Mouse (Mus musculus): ENCODE measurements around the gene Tmem121.
A peak's percentile ranks its signal among the peaks of the same experiment; 100 is the strongest.
"Not testable (repeated sequence)": the region's sequence is repeated elsewhere in the genome, so short reads cannot be mapped to it uniquely, and the experiment has no call there.

Gene Tmem121

DNA sequence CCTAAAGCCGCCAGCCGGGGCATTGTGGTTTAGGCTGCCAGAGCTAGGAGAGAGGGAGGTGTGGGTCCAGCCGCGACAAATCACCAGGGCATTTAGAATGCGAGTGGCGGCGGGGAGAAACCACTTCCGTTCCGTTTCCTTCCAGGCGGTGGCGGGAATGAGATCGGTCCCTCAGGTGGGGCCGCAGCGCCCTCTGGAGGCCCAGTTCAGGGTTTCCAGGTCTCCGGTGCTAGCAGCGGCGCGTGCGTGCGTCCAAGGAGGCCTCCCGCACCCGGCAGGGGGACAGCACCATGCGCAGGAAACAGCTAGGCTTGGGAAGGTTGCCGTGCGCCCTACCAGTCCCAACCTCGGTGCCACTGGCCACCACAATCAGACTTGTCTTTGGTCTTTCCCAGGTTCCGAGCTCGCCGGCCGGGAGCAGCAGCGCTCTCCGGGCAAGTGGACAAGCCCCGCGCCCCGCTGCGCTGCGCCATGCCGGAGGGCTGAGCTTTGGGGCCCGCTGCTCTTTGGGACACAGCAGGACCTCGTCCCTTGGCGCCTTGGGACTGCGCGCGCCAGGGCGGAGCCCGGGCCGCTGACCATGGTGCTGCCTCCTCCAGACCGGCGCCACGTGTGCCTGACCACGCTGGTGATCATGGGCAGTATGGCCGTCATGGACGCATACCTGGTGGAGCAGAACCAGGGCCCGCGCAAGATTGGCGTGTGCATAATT, 2.0 kb downstream of the Tmem121 start:
- peak; percentile 96 for DNase-seq

DNA sequence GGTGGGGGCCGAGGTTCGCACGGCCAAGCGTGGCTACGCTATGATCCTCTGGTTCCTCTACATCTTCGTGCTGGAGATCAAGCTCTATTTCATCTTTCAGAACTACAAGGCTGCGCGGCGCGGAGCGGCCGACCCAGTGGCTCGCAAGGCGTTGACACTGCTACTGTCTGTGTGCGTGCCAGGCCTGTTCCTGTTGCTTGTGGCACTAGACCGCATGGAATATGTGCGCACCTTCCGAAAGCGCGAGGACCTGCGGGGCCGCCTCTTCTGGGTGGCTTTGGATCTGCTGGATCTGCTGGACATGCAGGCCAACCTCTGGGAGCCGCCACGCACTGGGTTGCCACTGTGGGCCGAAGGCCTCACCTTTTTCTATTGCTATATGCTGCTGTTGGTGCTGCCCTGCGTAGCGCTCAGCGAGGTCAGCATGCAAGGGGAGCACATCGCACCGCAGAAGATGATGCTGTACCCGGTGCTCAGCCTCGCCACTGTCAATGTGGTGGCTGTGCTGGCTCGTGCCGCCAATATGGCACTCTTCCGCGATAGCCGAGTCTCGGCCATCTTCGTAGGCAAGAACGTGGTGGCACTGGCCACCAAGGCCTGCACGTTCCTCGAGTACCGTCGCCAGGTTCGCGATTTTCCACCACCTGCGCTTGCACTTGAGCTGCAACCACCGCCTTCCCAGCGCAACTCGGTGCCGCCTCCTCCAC, 2.8 kb downstream of the Tmem121 start:
- no peak for DNase-seq

DNA sequence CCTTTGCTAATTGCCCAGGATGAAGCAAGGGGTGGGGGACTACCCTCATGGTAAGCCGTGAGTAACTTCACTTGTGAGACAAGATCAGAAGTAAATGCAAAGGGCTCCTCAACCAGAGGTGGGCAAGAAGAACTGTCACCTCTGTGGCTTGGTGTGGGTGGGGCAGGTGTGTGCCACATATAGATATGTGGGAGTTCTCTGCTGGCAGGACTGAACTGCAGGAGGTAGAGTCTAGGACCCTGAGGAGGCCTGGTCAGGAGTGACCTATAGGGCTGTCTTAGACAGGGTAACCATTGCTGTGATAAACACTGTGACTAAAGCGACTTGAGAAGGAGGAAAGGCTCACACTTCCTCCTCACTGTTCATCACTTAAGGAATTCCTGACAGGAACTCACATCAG, 7.7 kb downstream of the Tmem121 start:
- DNase-seq: no peak

DNA sequence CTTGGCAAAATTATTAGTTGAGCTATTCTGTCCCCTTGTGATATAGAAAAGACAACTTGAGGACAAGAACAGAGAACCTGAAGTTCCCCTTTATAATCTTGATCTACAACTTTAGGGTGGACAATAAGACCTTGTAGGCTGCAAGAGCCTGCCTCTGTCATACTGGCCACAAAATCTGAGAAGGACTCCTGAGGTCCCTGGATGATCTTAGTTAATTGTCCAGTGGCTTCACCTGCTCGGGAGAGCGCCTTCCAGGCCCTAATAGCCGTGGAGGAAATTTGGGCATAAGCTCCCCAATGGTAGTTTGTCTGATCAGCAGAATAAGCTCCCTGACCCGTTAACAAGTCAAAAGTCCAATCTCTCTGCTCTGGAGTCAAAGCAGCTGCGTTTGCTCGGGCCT, 13.4 kb downstream of the Tmem121 start:
- DNase-seq: not testable (repeated sequence)

DNA sequence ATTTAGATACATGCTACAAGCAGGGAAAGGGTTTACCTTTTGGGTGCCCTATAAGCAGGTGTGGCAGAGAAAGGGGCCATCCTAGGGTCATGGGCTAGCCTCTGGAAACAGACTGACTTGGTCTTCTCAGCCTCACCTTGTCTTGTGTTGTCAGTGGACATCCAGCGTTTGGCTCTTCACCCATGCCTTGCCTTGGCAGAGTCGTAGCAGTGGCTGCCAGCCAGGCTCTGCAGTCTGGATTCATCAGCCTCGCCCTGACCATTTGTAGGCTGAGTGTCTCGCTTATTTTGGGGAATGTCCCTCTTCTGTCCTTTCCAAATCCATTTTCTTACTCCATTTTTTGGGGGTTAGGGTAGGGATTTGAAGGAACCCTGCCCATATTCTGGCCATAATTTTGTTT, 15.6 kb downstream of the Tmem121 start:
- no peak for DNase-seq

DNA sequence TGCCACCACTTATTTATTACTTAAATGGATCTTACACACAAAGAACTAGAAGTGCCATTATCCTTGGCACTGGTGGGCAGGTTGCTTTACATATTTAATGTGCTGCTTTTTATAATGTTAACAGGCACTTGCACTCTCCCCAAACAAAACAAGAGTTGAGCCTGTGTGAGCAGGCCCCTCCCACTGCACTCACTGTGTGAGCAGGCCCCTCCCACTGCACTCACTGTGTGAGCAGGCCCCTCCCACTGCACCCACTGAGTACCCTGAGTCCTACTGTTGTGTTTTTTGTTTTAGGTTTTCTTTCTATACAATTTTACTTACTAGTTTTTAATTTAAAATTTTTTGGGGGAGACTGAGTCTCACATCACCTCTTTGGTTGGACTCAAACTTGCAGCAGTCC, 16.3 kb downstream of the Tmem121 start:
- DNase-seq: peak; percentile 48

DNA sequence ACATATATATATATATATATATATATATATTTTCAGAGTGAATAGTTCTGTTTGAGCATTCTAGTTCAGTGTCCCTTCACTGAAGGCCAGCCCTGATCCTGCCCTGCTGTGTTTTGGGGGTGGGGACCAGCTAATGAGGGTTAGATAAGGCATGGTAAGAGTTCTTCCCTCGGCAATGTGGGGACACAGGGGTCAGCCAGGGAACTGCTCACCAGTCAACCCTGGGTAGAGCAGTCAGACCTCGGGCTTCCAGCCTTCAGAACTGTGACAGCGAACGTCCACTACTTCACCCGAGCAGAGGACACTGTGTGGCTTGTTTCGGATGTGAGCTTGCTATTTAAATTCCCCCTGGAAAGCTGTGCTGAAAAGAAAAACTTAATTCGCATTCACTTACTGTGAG, 17.8 kb downstream of the Tmem121 start:
- DNase-seq: no peak

DNA sequence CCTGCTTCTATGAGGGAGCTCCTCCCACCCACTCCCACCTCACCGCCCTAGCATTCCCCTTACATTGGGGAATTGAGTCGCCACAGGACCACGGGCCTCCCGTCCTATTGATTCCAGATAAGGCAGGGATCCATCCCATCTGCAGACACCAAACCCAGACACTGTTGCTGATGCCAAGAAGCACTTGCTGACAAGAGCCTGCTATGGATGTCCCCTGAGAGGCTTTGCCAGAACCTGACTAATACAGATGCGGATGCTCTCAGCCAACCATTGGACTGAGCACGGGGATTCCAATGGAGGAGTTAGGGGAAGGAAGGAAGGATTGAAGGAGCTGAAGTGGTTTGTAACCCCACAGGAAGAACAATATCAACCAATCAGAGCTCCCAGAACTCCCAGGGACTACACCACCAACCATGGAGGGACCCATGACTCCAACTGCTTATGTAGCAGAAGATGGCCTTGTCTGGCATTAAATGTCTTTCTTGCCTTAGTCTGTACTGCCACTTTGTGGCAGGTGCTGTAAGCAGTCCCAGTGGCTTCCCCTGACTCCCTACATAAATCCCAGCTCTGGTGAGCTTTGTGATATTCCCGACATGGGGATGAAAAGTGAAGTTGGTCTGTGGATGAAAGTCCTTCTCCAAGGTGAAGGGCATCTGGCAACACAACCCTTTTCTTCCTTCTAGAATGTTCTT, 19.7 kb downstream of the Tmem121 start:
- DNase-seq: no peak

DNA sequence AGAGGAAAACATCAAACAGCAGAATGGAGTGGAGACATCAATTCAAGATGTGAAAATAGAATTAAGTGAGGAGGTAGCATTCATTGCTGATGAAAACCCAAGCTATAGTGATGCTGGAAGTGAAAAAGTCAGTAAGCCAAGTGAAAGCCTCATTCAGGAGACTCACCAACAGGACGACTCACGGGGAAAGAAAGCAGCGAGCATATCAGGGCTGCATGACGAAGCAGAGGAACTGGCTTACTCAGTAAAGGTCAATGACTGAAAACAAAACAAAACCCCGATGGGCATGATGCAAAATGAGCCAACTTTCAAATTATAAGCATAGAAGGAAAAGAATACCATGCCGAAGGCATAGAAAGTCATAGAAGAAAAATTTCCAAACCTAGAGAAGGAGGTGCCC, 22.0 kb downstream of the Tmem121 start:
- no peak for DNase-seq

DNA sequence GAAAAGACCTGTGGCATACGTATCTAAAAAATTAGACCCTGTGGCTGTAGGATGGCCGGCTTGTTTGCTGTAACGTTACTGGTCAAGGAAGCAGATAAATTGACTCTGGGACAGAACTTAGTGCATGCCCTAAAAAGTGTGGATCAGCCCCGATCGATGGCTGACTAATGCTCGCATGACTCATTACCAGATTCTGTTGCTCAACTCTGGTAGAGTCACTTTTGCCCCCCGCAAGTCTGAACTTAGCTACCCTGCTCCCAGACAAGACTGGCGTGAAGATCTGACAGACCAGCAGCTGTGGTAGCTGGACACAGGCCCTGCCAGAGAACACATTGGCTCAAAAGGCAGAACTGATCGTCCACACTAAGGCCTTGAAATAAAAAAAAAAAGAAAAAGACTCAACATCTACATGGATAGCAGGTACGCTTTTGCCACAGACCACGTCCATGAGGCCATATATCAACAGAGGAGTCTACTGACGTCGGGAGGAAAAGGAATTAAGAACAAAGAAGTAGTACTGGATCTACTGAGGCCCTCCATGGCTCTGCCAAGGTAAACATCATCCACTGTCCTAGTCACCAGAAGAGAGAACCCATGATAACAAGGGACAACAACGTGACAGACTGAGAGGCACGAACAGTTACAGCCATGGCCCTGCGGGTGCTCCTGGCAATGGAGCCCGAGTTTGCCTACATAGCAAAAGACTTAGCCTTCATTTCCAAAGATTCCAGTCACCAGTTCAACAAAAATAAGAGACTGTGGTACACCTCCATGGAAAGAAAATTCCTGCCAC, 25.1 kb downstream of the Tmem121 start:
- DNase-seq: no peak

DNA sequence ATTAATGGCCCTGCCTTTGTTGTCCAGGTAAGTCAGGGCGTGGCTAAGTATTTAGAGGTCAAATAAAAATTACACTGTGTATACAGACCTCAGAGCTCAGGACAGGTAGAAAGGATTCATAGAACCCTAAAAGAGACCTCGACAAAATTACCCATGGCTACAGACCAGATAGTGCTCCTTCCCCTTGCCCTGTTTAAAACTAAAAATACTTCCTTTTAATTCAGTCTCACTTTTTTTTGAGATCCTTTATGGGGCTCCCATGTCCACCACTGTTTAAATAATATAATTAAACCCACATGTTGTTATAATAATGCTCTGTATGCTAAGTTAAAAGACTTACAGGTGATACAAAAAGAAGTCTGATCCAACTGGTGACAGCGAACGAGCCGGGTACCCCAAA, 26.0 kb downstream of the Tmem121 start:
- DNase-seq: no peak

DNA sequence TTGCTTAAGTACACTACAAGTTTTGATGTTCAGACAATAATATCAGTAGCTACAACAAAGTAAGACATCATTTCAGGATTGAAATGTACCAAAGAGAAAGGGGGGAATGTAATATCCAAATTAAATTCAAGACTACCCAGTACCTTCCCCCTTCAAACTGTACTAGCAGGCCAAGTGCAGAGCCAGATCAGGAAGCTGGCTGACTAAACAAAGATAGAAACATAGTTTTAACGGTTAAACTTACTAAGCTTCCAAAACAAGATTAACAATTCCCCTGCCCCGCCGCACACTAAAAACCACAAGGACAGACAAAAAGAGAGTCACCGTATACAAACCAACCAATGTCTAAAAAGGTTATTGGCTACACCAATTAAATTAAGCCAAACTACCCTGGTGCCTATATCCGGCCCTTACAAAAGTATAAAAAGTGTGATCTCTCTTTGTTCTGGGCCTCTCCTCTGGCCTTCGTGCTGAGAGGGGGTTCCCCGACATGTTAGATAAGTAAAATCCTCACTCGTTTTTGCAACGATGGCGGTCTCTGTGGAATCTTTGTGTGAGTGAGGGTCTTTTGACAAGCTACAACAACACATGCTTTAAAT, 26.7 kb downstream of the Tmem121 start:
- DNase-seq: no peak

DNA sequence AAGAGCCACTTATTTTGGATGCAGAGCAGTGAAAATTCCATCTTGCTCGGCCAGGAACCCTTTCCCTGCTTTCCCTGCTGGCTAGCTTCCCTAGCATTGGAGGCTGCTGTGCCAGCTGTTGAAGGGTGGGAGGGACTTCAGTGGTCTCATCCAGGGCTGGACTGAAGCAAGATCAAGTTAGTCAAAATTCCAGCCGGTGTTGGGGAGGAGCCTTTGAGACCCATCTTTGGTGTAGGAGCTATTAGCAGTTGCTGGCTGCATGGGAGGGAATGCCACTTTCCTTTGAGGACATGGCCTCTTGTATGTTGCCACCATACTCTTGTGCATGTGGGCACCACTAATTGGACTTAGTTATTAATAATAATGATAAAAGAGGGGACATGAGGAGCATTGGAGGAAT, 27.5 kb downstream of the Tmem121 start:
- DNase-seq: no peak

DNA sequence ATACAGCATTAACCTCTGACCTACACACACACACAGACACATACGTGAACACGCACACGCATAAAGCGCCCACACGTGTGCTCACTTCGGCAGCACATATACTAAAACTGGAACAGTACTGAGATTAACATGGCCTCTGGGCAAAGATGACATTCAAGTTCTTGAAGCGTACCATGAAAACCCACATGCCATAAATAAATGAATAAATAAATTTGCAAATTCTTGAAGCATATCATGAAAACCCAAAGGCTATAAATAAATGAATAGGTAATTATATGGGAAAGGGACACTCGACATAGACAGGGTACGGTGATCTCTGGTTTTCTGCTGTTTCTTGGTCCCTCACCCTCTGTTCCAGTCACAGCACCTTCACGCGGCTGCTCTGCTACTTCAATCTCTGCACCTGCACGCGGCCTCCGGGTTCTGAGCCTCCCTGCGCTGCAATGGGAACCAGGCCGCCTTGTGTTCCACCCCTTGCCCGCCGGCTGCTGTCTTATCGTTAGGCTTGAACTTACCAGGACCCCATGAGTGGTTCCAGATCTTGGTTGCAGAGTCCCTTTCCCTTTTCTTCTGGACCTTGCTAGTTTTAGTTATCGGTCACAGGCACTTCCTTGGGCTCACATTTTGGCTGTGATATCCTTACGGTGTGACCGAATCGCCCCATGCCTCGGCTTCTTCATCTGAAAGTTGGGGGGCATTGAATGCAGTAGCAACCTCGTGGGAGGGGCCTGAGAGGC, 28.5 kb downstream of the Tmem121 start:
- DNase-seq: no peak

DNA sequence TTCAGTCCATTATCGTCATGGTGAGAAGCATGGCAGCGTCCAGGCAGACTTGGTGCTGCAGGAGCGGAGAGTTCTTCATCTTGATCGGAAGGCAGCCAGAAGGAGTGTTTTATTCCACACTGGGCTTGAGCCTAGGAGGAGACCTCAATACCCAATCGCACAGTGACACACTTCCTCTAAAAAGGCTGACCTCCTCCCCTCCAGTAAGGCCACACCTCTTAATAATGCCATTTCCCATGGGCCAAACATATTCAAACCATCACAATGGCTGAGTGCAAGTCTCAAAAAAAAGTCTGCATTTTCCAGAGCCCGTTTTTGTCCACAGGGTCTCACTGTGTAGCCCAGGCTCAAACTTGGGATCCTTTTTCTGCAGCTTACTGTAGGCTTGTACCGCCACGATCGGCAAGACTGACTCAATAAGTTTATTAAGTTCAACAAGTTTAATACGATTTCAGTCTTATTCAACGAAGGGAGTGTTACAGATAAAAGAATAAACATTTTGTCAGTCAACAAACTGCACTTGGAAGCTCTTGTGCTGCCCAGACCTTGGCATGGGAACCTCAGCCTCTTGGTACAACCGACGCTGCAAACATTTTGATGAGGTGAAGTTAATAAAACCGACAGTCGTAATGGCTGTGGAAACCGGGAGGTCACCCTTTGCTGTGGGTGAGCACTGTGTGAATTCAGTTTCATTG, 29.4 kb downstream of the Tmem121 start:
- DNase-seq: no peak

DNA sequence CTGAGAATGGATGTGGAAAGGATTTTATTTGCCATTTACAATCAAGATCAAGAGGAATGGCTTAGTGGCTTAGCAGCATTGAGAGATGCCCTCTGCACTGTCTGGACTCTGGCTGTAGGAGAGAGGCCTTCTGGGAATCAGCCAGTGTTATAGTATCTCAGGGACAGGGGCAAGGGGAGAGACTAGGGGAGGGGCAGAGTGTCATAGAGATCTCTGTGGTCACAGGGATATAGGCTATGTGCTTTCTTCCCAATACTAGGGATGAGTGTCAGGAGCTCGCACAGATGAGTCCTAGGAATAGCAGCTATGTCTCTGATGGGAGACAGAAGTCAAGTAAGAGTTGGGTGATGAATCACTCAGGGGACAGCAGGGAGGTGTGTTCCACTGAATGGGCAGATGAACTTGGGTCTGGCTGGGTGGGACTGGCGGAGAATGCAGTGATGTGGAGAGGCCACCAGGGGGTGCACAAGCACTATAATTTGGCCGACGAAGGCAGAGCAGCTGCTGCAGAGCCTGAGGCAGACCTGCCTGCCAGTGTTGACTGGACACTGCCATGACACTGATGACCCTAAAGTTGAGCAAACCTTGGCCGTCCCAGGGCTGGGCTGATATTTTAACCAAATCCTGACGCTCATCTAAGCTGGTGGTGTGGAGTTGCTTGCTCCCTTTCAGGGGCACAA, 30.1 kb downstream of the Tmem121 start:
- DNase-seq: peak; percentile 85

DNA sequence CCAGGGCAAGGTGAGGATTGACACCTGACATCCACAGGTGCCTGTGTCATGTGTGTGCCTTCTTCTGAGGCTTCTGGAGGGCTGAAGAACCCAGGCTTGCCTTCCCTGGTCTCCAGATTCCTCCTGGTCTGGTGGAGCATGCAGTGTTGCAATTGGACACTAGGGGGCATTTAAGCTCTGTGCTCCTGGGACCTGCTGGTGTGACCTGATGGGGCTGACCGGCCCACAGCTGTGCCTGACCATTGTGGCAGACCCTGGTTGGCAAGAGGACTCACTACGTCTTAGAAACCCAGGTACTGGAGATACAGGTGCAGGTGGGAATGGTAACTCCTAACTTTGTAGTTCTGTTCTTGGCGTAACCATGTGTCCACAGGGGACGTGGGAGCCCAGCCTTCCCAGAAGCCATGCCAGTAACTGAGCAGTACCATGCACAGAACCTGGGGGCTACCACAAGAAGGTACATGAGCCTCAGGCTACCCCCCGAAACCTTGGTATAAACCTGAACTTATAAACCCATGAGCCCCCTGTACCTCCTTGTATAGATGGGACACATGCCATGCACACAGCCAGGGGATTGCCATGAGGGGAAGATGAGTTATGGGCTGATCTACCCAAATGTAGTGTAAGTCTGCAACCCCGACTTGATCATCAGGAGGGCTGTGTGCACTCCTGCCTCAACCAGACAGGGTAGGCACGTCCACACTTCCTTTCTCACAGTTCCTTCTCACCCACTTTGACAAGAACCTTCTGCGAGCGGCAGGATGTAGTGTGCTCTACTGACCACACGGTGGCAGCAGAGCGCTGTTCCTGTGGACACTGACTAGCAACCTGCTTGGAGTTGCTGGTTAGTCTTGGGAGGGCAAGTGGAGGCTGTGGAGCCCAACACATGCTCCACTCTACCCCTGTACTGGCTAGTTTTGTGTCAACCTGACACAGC, 31.8 kb downstream of the Tmem121 start:
- DNase-seq: peak; percentile 88

DNA sequence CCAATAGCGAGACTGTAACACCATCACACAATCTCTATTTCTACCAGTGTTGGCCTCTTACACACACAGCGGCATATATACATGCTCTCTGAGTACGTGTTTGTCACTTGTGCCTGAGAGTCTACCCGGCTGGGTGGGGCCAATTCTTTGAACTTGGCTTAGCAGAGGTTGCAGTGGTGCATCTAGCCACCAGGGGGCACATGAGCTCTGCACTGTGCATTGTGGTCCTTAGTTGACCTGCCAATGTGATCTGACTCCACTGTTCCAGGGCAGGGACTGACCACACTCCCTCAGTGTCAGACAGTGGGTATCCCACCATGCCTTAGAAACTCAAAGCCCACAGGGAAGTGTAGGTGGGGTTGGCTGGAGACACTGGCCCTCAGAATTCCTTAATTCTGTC, 34.1 kb downstream of the Tmem121 start:
- peak; percentile 87 for DNase-seq

DNA sequence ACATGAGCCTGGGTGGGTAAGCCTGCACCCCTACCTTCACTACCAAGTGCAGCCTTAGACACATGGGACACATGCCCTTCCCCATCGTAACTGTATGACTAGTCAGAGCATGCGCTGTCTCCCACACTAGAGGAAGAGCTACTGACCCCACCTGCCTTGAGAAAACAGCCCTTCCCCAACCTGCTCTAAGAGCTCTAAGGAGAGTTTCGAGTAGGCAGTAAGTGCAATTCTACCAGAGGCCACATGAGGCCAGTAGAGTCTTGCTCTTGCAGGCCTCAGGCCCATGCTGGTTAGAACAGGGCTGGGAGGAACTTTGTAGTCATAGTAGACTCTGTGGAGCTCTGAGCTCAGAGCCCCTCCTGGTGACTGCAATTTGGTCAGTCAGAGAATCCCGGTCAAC, 34.7 kb downstream of the Tmem121 start:
- peak; percentile 87 for DNase-seq

DNA sequence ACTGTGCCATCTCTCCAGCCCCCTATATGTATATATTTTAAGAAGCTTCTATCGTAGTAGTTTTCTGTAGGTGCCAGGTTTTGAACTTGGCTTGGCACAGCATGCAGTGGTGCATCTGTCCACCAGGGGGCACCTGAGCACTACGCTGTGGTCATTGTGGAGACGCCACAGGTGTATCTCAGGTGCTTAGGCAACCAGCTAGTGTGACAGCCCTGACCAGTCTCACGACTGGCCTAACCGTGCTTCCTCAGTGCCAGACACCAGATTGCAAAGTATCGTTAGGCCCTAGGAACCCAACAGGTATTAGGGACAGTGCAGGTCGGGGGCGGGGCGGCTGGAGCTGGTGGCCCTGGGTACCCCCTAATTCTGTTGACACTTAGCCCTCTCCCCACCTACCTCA, 35.6 kb downstream of the Tmem121 start:
- peak; percentile 87 for DNase-seq
